Comparison of ENCODE assay signal across 8 mouse cellular contexts in genomic region chr11:59538387-59538786, GRCm38 (mm10). TPM values are rescaled to one million over a fixed set of nuclear protein-coding genes. Genes with fewer than 3 reads are reported as not detected.
DNase-seq lines count a peak whose midpoint lies in the region; ATAC-seq and TF ChIP-seq lines count a peak whose summit lies in the region.
"Had no signal": no experiment of that assay in that cellular context is flagged by ENCODE, and none has a peak within 500 bp of the region (broad histone marks: within the 10 kb centered on the region; RNA-seq: fewer than 3 reads in every experiment).

No protein-coding gene starts in this region.

- H3K4me3 ChIP-seq in layer of hippocampus, adult 2 months: no peak overlapping the region; the same call in 1 of the 2 replicates
- H3K4me3 ChIP-seq: embryonic facial prominence, embryonic 12.5 days had no signal

- intact Hi-C loops in heart, postnatal 10 days (cut with DNase I): no loop called here

- H3K27ac ChIP-seq in layer of hippocampus, adult 2 months: no peak overlapping the region

- peak; percentile 65 for TF ChIP-seq CTCF in layer of hippocampus, adult 2 months (conservative IDR thresholded peaks at IDR 0.05)

- ATAC-seq in megakaryocyte, adult 5-6 weeks (ENCODE audit: poor library complexity, severe bottlenecking): peak; percentile 40

- peak; percentile 34 to 36 for DNase-seq in spleen, postnatal 36 days (ENCODE audit: low spot score in 2 of 2)
- DNase-seq in spleen, adult 12 weeks (ENCODE audit: low spot score): no peak
- peak; percentile 78 for DNase-seq in brain, adult 2 months (ENCODE audit: low read depth, low spot score)
- peak; percentile 48 to 53 for DNase-seq in heart, postnatal 10 days
- DNase-seq in layer of hippocampus, adult 2 months (ENCODE audit: low spot score in 2 of 2): peak in 1 of 2 experiments; percentile 32
- DNase-seq in thymus, postnatal 14 days: peak; percentile 38

RNA-seq across cellular contexts. Expression of gene Nlrp3, which starts 3.0 kb away (rescaled TPM):
- total RNA-seq in heart, postnatal 10 days (2021): under 1 TPM; 0.19 to 0.64 TPM
- 1 to 10 TPM in 1 of 2 experiments, under 1 TPM in 1; 0.59 to 1.1 TPM for total RNA-seq in layer of hippocampus, adult 2 months (2021)
- total RNA-seq in megakaryocyte, adult 5-6 weeks (2015): 23.8 and 32.5 TPM in 2 replicates
- 41.2 and 43.0 TPM in 2 replicates for total RNA-seq in megakaryocyte, adult 5-6 weeks (2017)

RNA-seq across cellular contexts. Expression of gene Zkscan17, which starts 11.8 kb away (rescaled TPM):
- total RNA-seq in heart, postnatal 10 days (2021): 10 to 100 TPM; 21.9 to 25.1 TPM
- total RNA-seq in layer of hippocampus, adult 2 months (2021): 1 to 10 TPM; 8.5 to 8.7 TPM
- 9.0 and 9.4 TPM in 2 replicates for total RNA-seq in megakaryocyte, adult 5-6 weeks (2015)
- 7.4 and 13.4 TPM in 2 replicates for total RNA-seq in megakaryocyte, adult 5-6 weeks (2017)

RNA-seq across cellular contexts. Expression of gene Olfr222, which starts 37.6 kb away (rescaled TPM):
- total RNA-seq in heart, postnatal 10 days (2021): not detected
- not detected for total RNA-seq in layer of hippocampus, adult 2 months (2021)
- total RNA-seq in megakaryocyte, adult 5-6 weeks (2015): not detected in 2 replicates
- not detected in 2 replicates for total RNA-seq in megakaryocyte, adult 5-6 weeks (2017)

RNA-seq across cellular contexts. Expression of gene Olfr223, which starts 54.7 kb away (rescaled TPM):
- not detected for total RNA-seq in heart, postnatal 10 days (2021)
- not detected for total RNA-seq in layer of hippocampus, adult 2 months (2021)
- not detected in 2 replicates for total RNA-seq in megakaryocyte, adult 5-6 weeks (2015)
- not detected in 2 replicates for total RNA-seq in megakaryocyte, adult 5-6 weeks (2017)

Comparison
In these comparisons a context has a peak if more than half of its experiments do, and no peak if none do; other contexts are left out.
1. RNA of gene Nlrp3, which starts 3.0 kb away (total RNA-seq): 23.8 to 43.0 TPM in megakaryocyte, adult 5-6 weeks; 0.59 to 1.1 TPM in layer of hippocampus, adult 2 months and 0.19 to 0.64 TPM in heart, postnatal 10 days; every median in the first group is over 10 times any median in the second.